Mouse (Mus musculus): ENCODE data around the gene B4galt3. TPM values are rescaled to one million over a fixed set of nuclear protein-coding genes. Genes with fewer than 3 reads are reported as not detected.

Gene B4galt3
- polyA plus RNA-seq, 1 experiment from 2014 or later, result 80.6 TPM

GRCm38 (mm10) chr1:171281528-171281923 is 11.4 kb downstream of the B4galt3 start:
- Histone ChIP-seq H3K4me2 (replicated peaks) (peak overlapping the region; percentile 85), H3K9me3 (no peaks in the 10 kb centered on the region), H3K4me3 (peak overlapping the region; percentile 68), H3K27ac (replicated peaks) (peak overlapping the region; percentile 69), H3K36me3 (peaks cover 64% of the 10 kb centered on the region), H3K4me1 (peaks cover 27% of the 10 kb centered on the region), H3K27me3 (no peaks in the 10 kb centered on the region), H3K9ac (replicated peaks) (peak overlapping the region; percentile 51)
- WGBS, result 1% methylated on average over 10 of the region's 10 CpGs
- peak; percentile 25; the same call in 1 of the 2 replicates for ATAC-seq (ENCODE audit: low FRiP score, low read depth)

- Histone ChIP-seq H3K27me3 (no peaks in the 10 kb centered on the region), H3K36me3 (peaks cover 58% of the 10 kb centered on the region), H3K4me3 (peak overlapping the region; percentile 68; the same call in 1 of the 2 replicates), H3K9ac (replicated peaks) (no peak overlapping the region; the same call in 1 of the 2 replicates), H3K4me2 (replicated peaks) (peak overlapping the region; percentile 85), H3K27ac (replicated peaks) (no peak overlapping the region), H3K4me1 (peaks cover 33% of the 10 kb centered on the region), H3K9me3 (no peaks in the 10 kb centered on the region)
- no peak for ATAC-seq (ENCODE audit: low FRiP score, low read depth)
- WGBS, result 82% methylated on average over 18 of the region's 18 CpGs
Observed at GRCm38 (mm10) chr1:171282086-171282805, 12.1 kb downstream of the B4galt3 start.

- WGBS, result 94% methylated on average over 18 of the region's 18 CpGs
- no peak overlapping the region for H3K27ac ChIP-seq (replicated peaks)
- peaks cover 48% of the 10 kb centered on the region for H3K36me3 ChIP-seq
- no peak for ATAC-seq (ENCODE audit: low FRiP score, low read depth)
- no peaks in the 10 kb centered on the region for H3K27me3 ChIP-seq
- no peak overlapping the region for H3K9ac ChIP-seq (replicated peaks)
- H3K4me1 ChIP-seq, result peaks cover 39% of the 10 kb centered on the region
- no peak overlapping the region for H3K4me3 ChIP-seq
- no peak overlapping the region for H3K4me2 ChIP-seq (replicated peaks)
- H3K9me3 ChIP-seq, result no peaks in the 10 kb centered on the region
Observed at GRCm38 (mm10) chr1:171283188-171284160, 13.3 kb downstream of the B4galt3 start.

- no peak for ATAC-seq (ENCODE audit: low FRiP score, low read depth)
- WGBS, result 92% methylated on average over 15 of the region's 15 CpGs
- Histone ChIP-seq H3K9ac (replicated peaks) (no peak overlapping the region), H3K9me3 (no peaks in the 10 kb centered on the region), H3K27ac (replicated peaks) (no peak overlapping the region), H3K4me3 (no peak overlapping the region), H3K36me3 (peaks cover 55% of the 10 kb centered on the region), H3K4me2 (replicated peaks) (no peak overlapping the region), H3K27me3 (no peaks in the 10 kb centered on the region), H3K4me1 (peaks cover 35% of the 10 kb centered on the region)
Observed at GRCm38 (mm10) chr1:171284491-171284890, 14.4 kb downstream of the B4galt3 start.

- Histone ChIP-seq H3K4me2 (replicated peaks) (no peak overlapping the region), H3K4me1 (peaks cover 28% of the 10 kb centered on the region), H3K27ac (replicated peaks) (no peak overlapping the region), H3K36me3 (peaks cover 61% of the 10 kb centered on the region), H3K27me3 (no peaks in the 10 kb centered on the region), H3K9ac (replicated peaks) (no peak overlapping the region), H3K4me3 (no peak overlapping the region), H3K9me3 (no peaks in the 10 kb centered on the region)
- no peak for ATAC-seq (ENCODE audit: low FRiP score, low read depth)
- WGBS, result 89% methylated on average over 20 of the region's 20 CpGs
Observed at GRCm38 (mm10) chr1:171285096-171285892, 15.2 kb downstream of the B4galt3 start.

- H3K27ac ChIP-seq (replicated peaks), result no peak overlapping the region
- H3K36me3 ChIP-seq, result peaks cover 61% of the 10 kb centered on the region
- H3K4me3 ChIP-seq, result peak overlapping the region; percentile 71; the same call in 1 of the 2 replicates
- WGBS, result 89% methylated on average over 19 of the region's 19 CpGs
- H3K9ac ChIP-seq (replicated peaks), result peak overlapping the region; percentile 93
- H3K27me3 ChIP-seq, result no peaks in the 10 kb centered on the region
- H3K4me1 ChIP-seq, result peaks cover 24% of the 10 kb centered on the region
- no peak for ATAC-seq (ENCODE audit: low FRiP score, low read depth)
- H3K4me2 ChIP-seq (replicated peaks), result peak overlapping the region; percentile 58
- no peaks in the 10 kb centered on the region for H3K9me3 ChIP-seq
Observed at GRCm38 (mm10) chr1:171286517-171286916, 16.4 kb downstream of the B4galt3 start.

- under 1% methylated on average over 49 of the region's 49 CpGs for WGBS
- peak; percentile 95 for ATAC-seq (ENCODE audit: low FRiP score, low read depth)
- no peaks in the 10 kb centered on the region for H3K27me3 ChIP-seq
- peak within 1 kb of the TSS; percentile 58 for H3K4me2 ChIP-seq (replicated peaks)
- H3K4me3 ChIP-seq, result peak within 1 kb of the TSS; percentile 71
- peaks cover 57% of the 10 kb centered on the region for H3K36me3 ChIP-seq
- H3K9me3 ChIP-seq, result no peaks in the 10 kb centered on the region
- peak within 1 kb of the TSS; percentile 96 for H3K27ac ChIP-seq (replicated peaks)
- peaks cover 18% of the 10 kb centered on the region for H3K4me1 ChIP-seq
- H3K9ac ChIP-seq (replicated peaks), result peak within 1 kb of the TSS; percentile 93
Observed at GRCm38 (mm10) chr1:171287136-171288081, 17.3 kb downstream of the B4galt3 start, which contains the start of gene Usp21. Gene Usp21 (minus strand): TSS chr1:171287991.

- WGBS, result 72% methylated on average over 4 of the region's 4 CpGs
- Histone ChIP-seq H3K4me2 (replicated peaks) (peak overlapping the region; percentile 58), H3K4me3 (peak overlapping the region; percentile 71), H3K9me3 (no peaks in the 10 kb centered on the region), H3K4me1 (peaks cover 21% of the 10 kb centered on the region), H3K27me3 (no peaks in the 10 kb centered on the region), H3K27ac (replicated peaks) (peak overlapping the region; percentile 62), H3K36me3 (peaks cover 49% of the 10 kb centered on the region), H3K9ac (replicated peaks) (0 out of 2 replicates have a peak overlapping the region, but pooled peaks have one; percentile 21)
- no peak for ATAC-seq (ENCODE audit: low FRiP score, low read depth)
Observed at GRCm38 (mm10) chr1:171288328-171288727, 18.2 kb downstream of the B4galt3 start.

GRCm38 (mm10) chr1:171293351-171293750 is 23.2 kb downstream of the B4galt3 start:
- Histone ChIP-seq H3K27me3 (peaks cover 22% of the 10 kb centered on the region), H3K4me2 (replicated peaks) (peak overlapping the region; percentile 74), H3K4me3 (no peak overlapping the region), H3K36me3 (peaks cover 17% of the 10 kb centered on the region; the same call in 1 of the 2 replicates), H3K9ac (replicated peaks) (no peak overlapping the region; the same call in 1 of the 2 replicates), H3K27ac (replicated peaks) (no peak overlapping the region), H3K9me3 (no peaks in the 10 kb centered on the region), H3K4me1 (peaks cover 11% of the 10 kb centered on the region)
- no peak for ATAC-seq (ENCODE audit: low FRiP score, low read depth)
- WGBS, result 91% methylated on average over 3 of the region's 3 CpGs

GRCm38 (mm10) chr1:171293906-171294297 is 23.8 kb downstream of the B4galt3 start:
- no peaks in the 10 kb centered on the region for H3K9me3 ChIP-seq
- WGBS, result 59% methylated on average over 5 of the region's 5 CpGs
- H3K27me3 ChIP-seq, result peaks cover 27% of the 10 kb centered on the region
- ATAC-seq (ENCODE audit: low FRiP score, low read depth), result no peak
- peak overlapping the region; percentile 74 for H3K4me2 ChIP-seq (replicated peaks)
- peak overlapping the region; percentile 93 for H3K27ac ChIP-seq (replicated peaks)
- peaks cover 11% of the 10 kb centered on the region; the same call in 1 of the 2 replicates for H3K36me3 ChIP-seq
- H3K4me3 ChIP-seq, result peak overlapping the region; percentile 79
- peak overlapping the region; percentile 78 for H3K9ac ChIP-seq (replicated peaks)
- peaks cover 9% of the 10 kb centered on the region; the same call in 1 of the 2 replicates for H3K4me1 ChIP-seq

All from midbrain, embryonic 12.5 days (tissue).